Comparison of ENCODE assay signal across 7 mouse cellular contexts in the genomic region with DNA sequence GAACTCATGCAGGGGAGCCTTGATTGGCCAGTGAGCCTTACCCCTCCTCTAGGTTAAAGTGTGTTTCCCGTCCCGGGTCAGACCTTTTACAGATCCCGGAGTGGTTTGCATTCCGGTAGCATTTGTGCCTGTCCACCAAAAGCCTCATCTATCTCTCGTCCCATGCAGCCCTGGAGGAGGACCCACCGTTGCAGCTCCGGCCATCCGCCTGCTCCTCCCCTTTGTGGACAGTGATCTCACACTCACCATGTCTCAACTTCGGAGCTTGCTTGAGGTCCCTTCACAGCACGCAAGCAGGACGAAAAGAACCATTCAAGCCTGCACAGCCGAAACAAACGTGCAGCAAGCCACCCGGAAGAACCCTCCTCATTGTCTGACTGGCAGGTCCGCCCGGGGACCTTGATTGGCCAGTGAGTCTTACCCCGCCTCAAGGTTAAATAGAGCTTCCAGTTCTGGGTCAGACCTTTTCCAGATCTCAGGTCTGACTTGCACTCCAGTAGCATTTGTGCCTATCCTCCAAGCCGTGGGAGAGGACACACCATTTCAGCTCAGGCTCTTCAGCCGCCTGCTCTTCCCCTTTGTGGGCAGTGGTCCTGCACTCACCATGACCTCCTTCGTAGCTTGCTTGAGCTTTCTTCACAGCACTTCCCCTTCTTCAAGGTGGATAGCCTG.
A peak's percentile ranks its signal among the peaks of the same experiment; 100 is the strongest.
DNase-seq lines count a peak whose midpoint lies in the region; ATAC-seq lines count a peak whose summit lies in the region.

No protein-coding gene starts in this region.

- peak overlapping the region; percentile 48 for H3K4me3 ChIP-seq in embryonic facial prominence, embryonic 11.5 days (ENCODE audit: low read depth, low read length)
- H3K4me3 ChIP-seq in limb, embryonic 10.5 days = peak overlapping the region; percentile 73
- peak overlapping the region; percentile 78 for H3K4me3 ChIP-seq in midbrain, embryonic 13.5 days (replicated peaks)

- peak; percentile 89 for DNase-seq in adrenal gland, postnatal 14 days
- DNase-seq in embryonic facial prominence, embryonic 11.5 days (ENCODE audit: low spot score) = peak; percentile 86
- peak; percentile 84 for DNase-seq in kidney, adult 11 months
- DNase-seq in limb, embryonic 10.5 days (ENCODE audit: low spot score) = peak; percentile 81
- peak; percentile 55 for DNase-seq in spleen, adult 12 weeks (ENCODE audit: low spot score)

- H3K9ac ChIP-seq in embryonic facial prominence, embryonic 11.5 days (replicated peaks; ENCODE audit: low read length) = peak overlapping the region; percentile 64
- peak overlapping the region; percentile 76 for H3K9ac ChIP-seq in midbrain, embryonic 13.5 days (replicated peaks)

- H3K9me3 ChIP-seq in embryonic facial prominence, embryonic 11.5 days (replicated peaks; ENCODE audit: control insufficient read depth, low read length) = no peaks in the 10 kb centered on the region
- no peaks in the 10 kb centered on the region for H3K9me3 ChIP-seq in limb, embryonic 10.5 days (replicated peaks)
- H3K9me3 ChIP-seq in midbrain, embryonic 13.5 days = peaks cover 13% of the 10 kb centered on the region; the same call in 1 of the 2 replicates

- 1% methylated on average over 20 of the region's 20 CpGs for WGBS in embryonic facial prominence, embryonic 11.5 days
- 2% methylated on average over 20 of the region's 20 CpGs for WGBS in limb, embryonic 10.5 days
- 1% methylated on average over 20 of the region's 20 CpGs for WGBS in midbrain, embryonic 13.5 days

- H3K4me2 ChIP-seq in embryonic facial prominence, embryonic 11.5 days (ENCODE audit: low read depth, low read length) = peak overlapping the region; percentile 56
- peak overlapping the region; percentile 77 for H3K4me2 ChIP-seq in midbrain, embryonic 13.5 days (replicated peaks)

- ATAC-seq in embryonic facial prominence, embryonic 11.5 days (replicated peaks; ENCODE audit: insufficient number of reproducible peaks, low FRiP score, low TSS enrichment, low read depth) = peak; percentile 94
- ATAC-seq in granulocyte monocyte progenitor cell, adult 5-6 weeks (replicated peaks; ENCODE audit: poor library complexity, severe bottlenecking) = peak; percentile 90
- peak; percentile 98 for ATAC-seq in midbrain, embryonic 13.5 days

- H3K36me3 ChIP-seq in embryonic facial prominence, embryonic 11.5 days (replicated peaks; ENCODE audit: control insufficient read depth, insufficient read depth, low read depth, low read length) = no peaks in the 10 kb centered on the region
- H3K36me3 ChIP-seq in limb, embryonic 10.5 days = peaks cover 30% of the 10 kb centered on the region
- peaks cover 18% of the 10 kb centered on the region for H3K36me3 ChIP-seq in midbrain, embryonic 13.5 days

- H3K4me1 ChIP-seq in embryonic facial prominence, embryonic 11.5 days (ENCODE audit: control insufficient read depth, insufficient read depth, low read length) = no peaks in the 10 kb centered on the region
- peaks cover 11% of the 10 kb centered on the region; the same call in 1 of the 2 replicates for H3K4me1 ChIP-seq in limb, embryonic 10.5 days
- H3K4me1 ChIP-seq in midbrain, embryonic 13.5 days (replicated peaks) = peaks cover 14% of the 10 kb centered on the region

- H3K27me3 ChIP-seq in embryonic facial prominence, embryonic 11.5 days (ENCODE audit: control insufficient read depth, insufficient read depth, low read length) = no peaks in the 10 kb centered on the region
- no peaks in the 10 kb centered on the region for H3K27me3 ChIP-seq in limb, embryonic 10.5 days (ENCODE audit: low read depth, poor library complexity, severe bottlenecking)
- no peaks in the 10 kb centered on the region for H3K27me3 ChIP-seq in midbrain, embryonic 13.5 days

- H3K27ac ChIP-seq in embryonic facial prominence, embryonic 11.5 days (replicated peaks; ENCODE audit: low read depth, low read length) = no peak overlapping the region; the same call in 1 of the 2 replicates
- peak overlapping the region; percentile 84 for H3K27ac ChIP-seq in limb, embryonic 10.5 days
- peak overlapping the region; percentile 84 for H3K27ac ChIP-seq in midbrain, embryonic 13.5 days
